Mouse (Mus musculus) inflammation-experienced regulatory T-cells, adult 16 weeks (primary cell): ENCODE results near the gene Olfr1185-ps1. TPM values are rescaled to one million over a fixed set of nuclear protein-coding genes. Genes with fewer than 3 reads are reported as not detected.

Experiments
- polyA plus RNA-seq: library from polyadenylated mRNA; unstranded; fragments of 100-300 nt; shearing (Covaris generic); gene quantifications from one replicate; pipeline ENCODE4 v1.2.1, GENCODE M21; 2017

Gene Olfr1185-ps1
- not detected for polyA plus RNA-seq

GRCm38 (mm10) chr2:88493020-88493419 is at the start of gene Olfr1185-ps1:
Gene Olfr1185-ps1 (plus strand): TSS chr2:88493320.

GRCm38 (mm10) chr2:88449031-88449430 is 44.1 kb upstream of the Olfr1185-ps1 start, which contains the start of gene Gm13757:
Gene Gm13757 (minus strand): TSS chr2:88449131.

GRCm38 (mm10) chr2:88454567-88454966 is 38.6 kb upstream of the Olfr1185-ps1 start, which contains the start of gene Olfr1183:
Gene Olfr1183 (plus strand): TSS chr2:88454867.

GRCm38 (mm10) chr2:88483298-88483697 is 9.8 kb upstream of the Olfr1185-ps1 start, which contains the start of gene Olfr1184:
Gene Olfr1184 (plus strand): TSS chr2:88483598.

GRCm38 (mm10) chr2:88518251-88518650 is 25.1 kb downstream of the Olfr1185-ps1 start, which contains the start of gene Olfr1186:
Gene Olfr1186 (plus strand): TSS chr2:88518551.

Other genes with a start within 250 kb of the Olfr1185-ps1 start
- gene Olfr1173, start 213.4 kb upstream of the Olfr1185-ps1 start, polyA plus RNA-seq = not detected
- not detected for gene Olfr1174-ps, start 178.2 kb upstream of the Olfr1185-ps1 start, polyA plus RNA-seq
- gene Olfr1175-ps, start 166.1 kb upstream of the Olfr1185-ps1 start, polyA plus RNA-seq = not detected
- gene Olfr1176, start 156.6 kb upstream of the Olfr1185-ps1 start, polyA plus RNA-seq = not detected
- gene Olfr1177-ps, start 146.8 kb upstream of the Olfr1185-ps1 start, polyA plus RNA-seq = not detected
- not detected for gene Olfr1178, start 106.3 kb upstream of the Olfr1185-ps1 start, polyA plus RNA-seq
- not detected for gene Olfr1179, start 86.9 kb upstream of the Olfr1185-ps1 start, polyA plus RNA-seq
- gene Olfr1180, start 74.2 kb upstream of the Olfr1185-ps1 start, polyA plus RNA-seq = not detected
- gene Olfr1181, start 67.1 kb upstream of the Olfr1185-ps1 start, polyA plus RNA-seq = 0.07 TPM
- not detected for gene Gm13757, start 44.2 kb upstream of the Olfr1185-ps1 start, polyA plus RNA-seq
- gene Olfr1183, start 38.5 kb upstream of the Olfr1185-ps1 start, polyA plus RNA-seq = not detected
- gene Olfr1184, start 9.7 kb upstream of the Olfr1185-ps1 start, polyA plus RNA-seq = not detected
- not detected for gene Olfr1186, start 25.2 kb downstream of the Olfr1185-ps1 start, polyA plus RNA-seq
- not detected for gene Olfr1188, start 63.6 kb downstream of the Olfr1185-ps1 start, polyA plus RNA-seq
- not detected for gene Olfr1189, start 93.1 kb downstream of the Olfr1185-ps1 start, polyA plus RNA-seq
- not detected for gene Olfr1191-ps1, start 147.2 kb downstream of the Olfr1185-ps1 start, polyA plus RNA-seq
- gene Olfr1192-ps1, start 155.2 kb downstream of the Olfr1185-ps1 start, polyA plus RNA-seq = not detected
- not detected for gene Olfr1193, start 182.3 kb downstream of the Olfr1185-ps1 start, polyA plus RNA-seq
- gene Olfr1195, start 195.9 kb downstream of the Olfr1185-ps1 start, polyA plus RNA-seq = 0.11 TPM
- not detected for gene Olfr1196, start 211.3 kb downstream of the Olfr1185-ps1 start, polyA plus RNA-seq
- not detected for gene Olfr1197, start 239.0 kb downstream of the Olfr1185-ps1 start, polyA plus RNA-seq